Mouse (Mus musculus): Measurements from ENCODE around the gene Npas3.

Gene Npas3

DNA sequence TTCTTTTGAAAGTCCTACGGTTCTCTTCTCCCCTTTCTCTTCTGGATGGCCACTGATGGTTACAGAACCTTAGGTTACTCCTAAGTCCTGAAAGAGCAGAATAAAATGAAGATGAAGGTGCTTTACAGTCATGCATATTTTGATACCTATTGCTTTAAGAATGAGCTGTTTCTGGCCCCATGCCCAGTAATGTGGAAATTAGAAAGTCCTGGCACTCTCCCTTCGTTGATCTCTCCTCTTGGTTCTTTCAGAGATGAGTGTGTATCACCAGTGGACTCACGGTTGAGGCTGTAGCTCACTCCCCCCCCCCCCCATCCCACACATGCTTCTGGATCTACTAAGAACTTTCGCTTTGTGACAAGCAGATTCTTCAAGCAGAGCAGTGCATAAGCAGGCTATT, 167.6 kb downstream of the Npas3 start:
- no peak for DNase-seq

GRCm38 (mm10) chr12:53421701-53422100, 173.2 kb downstream of the Npas3 start:
- DNase-seq: no peak

- no peak for DNase-seq
Measured at GRCm38 (mm10) chr12:53423631-53424030, 175.2 kb downstream of the Npas3 start.

DNA sequence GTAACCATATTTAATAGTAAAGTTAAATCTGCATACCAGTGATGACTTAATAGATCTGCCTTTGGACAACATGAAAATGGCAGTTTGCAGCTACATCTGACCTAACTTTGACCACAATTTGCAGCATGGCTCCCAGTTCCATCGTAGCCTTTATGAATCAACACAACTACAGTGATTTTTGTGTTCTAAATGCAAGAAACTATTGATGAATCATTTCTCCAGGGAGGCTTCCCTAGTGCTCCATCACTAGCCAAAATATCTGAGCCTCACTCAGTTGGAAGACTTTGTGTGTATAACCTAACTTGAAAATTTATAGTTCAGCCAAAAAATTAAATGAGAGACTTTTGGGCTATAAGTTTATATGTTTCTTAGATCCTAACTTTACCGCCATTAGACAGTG, 177.5 kb downstream of the Npas3 start:
- DNase-seq: no peak

DNA sequence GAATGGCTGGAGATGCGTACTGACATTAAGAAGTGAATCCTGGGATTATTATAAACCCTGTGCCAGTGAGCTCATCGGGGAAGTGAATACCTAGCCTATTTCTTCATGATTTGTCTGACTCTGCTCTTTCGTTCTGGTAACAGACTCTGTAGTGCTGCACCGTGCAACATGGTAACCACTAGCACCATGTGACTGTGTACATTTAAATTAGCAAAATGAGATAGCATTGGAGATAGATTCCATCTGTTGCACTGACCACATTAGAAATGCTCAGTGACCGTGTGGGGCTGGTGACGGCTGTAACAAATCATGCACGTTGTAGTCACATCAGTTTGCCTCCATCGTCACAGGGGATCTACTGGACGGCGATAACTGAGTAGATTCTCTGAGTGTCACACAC, 178.7 kb downstream of the Npas3 start:
- no peak for DNase-seq

DNA sequence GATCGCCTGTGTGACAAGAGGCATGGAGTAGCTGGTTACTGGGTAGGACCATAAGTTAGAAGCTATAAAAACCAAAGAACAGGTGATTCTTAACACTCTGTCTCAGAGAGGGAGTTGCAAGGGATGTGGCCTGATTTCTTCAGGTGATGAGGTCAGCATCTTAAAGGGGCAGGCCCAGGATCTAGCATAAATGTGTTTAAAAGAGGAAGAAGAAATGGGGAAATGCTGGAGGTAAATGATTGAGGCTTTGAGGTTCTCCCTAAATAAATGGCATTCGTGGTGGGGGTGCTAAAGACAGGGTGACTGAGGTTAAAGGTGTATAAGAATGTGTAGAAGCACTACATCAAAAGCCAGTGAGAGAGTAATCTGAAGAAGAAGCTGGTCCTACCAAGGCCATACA, 193.6 kb downstream of the Npas3 start:
- DNase-seq: no peak

DNA sequence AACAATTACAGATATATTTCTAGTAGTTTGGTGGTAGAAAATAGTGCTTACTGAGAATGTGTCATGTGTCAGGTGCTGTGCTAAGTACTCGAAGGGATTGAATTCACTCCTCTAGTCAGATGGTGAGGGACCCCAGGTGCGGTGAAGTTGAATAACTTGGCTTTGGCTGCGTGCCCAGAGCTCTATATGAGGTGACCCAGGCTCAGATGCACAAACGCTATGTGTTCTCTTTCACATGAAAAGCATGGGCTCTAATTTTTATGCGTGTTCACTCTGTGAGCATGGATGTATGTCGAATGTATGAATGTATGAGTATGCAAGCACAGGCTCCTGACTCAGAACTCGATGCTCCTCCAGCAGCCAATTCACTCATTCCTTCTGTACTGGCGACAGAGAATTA, 199.0 kb downstream of the Npas3 start:
- no peak for DNase-seq

- no peak for DNase-seq
Measured at GRCm38 (mm10) chr12:53448040-53448439, 199.6 kb downstream of the Npas3 start.

DNA sequence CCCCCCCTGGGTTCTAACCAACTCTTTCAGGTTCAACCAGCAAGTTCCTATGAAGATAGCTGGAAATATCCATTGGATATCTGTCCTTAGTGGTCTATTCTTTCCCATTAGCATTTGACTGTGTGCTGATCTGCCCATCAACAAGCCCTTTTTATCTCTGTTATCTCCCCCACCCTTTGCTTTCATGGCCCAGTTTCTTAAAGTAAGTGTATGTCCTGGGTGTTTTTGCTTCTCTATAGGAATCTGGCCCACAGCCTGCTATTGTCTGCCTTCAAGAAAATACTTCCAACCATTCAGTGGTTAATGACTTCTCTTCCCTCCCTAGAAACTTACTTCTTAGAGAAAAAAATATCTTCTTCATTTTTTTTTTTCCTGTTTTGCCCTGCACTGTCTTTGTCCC, 219.1 kb downstream of the Npas3 start:
- DNase-seq: no peak

DNA sequence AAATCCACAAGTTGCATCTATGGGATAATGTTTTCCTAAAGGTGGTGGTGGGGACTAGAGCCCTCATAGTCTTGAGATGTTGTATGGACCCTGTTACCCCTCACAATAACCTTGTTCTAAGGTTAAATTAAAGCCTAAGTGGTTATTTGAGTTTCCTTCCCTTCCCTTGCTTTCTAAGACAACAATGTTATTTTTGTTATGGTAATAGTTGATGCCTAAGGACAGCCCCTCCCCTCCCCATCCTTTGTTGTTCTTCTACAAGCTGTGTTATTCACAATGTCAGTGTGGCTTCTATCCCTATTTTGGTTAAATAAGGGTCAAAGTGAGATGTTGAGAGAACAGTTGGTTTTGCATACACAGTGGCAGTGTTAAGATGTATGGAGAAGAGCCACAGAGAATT, 226.0 kb downstream of the Npas3 start:
- DNase-seq: no peak

- no peak for DNase-seq
Measured at GRCm38 (mm10) chr12:53484924-53485323, 236.4 kb downstream of the Npas3 start.

- no peak for DNase-seq
Measured at GRCm38 (mm10) chr12:53496386-53496785, 247.9 kb downstream of the Npas3 start.

DNA sequence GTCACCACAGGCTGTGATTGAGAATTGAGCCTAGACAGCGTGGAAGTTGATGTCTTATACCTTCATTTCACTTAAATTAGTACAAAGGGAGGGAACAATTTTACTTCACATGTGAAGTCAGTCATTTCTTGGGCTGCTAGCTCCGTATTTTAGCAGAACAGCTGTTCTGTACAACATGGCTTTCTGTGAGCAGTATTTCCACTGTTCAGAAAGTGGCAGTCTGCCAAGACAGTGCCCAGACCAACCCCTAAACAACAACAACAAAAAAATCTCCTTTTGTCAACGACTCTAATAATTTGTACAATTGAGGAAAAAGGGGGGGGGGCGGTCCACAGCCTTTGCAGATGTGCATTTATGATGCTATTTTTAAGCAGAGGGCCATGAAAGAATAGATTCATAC, 266.4 kb downstream of the Npas3 start:
- no peak for DNase-seq

DNA sequence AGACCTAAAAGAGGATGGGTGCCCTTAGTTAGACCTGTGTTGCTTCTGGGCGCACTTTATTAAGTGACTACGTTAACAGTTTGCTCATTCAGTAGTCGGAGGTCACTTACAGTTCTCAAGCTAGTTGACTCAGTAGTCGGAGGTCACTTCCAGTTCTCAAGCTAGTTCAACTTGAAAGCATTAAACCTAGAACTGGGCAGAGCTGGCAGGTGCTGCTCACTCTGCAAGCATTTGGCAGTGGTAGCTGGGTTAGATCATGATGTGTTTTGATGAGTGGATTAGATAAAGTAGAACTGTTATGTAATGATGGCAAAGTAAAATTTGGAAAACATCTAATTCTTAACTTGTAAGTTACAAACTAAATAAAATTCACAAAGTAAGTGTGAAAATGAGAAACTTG, 271.1 kb downstream of the Npas3 start:
- DNase-seq: no peak

- DNase-seq: no peak
Measured at GRCm38 (mm10) chr12:53522631-53523030, 274.2 kb downstream of the Npas3 start.

DNA sequence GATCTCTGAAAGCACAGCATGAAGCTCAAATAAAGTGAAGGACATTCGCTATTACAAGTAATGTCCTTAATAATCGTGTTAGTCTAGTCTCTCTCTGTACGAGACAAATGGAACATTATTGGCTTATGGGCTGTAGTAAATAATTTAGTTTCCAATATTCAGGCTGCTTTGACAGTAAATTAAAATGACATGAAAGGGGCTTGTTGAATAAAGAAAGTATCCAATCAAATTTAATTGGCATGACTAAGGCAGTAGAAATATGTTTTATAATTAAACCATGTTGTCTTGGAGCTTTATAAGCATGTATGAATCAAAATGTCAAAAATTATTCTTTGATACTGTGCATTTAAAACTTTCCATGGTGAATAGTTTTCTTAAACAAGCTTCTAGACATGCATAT, 278.6 kb downstream of the Npas3 start:
- DNase-seq: no peak

DNA sequence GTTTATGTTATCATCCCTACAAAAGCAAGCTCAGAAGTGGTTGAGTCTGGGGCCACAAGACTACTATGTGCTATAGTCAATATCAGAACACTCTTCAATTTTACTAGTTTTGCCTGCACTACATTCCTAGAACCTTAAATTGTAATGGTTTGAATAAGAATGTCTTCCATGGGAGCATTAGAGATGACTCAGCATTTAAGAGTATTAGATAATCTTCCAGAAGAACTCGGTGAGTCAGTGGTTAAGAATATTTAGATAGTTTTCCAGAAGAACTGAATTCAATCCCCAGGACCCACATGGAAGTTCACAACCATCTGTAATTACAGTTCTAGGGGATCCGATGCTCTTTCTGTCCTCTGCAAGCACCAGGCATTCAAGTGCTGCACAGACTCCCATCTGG, 280.9 kb downstream of the Npas3 start:
- DNase-seq: no peak

DNA sequence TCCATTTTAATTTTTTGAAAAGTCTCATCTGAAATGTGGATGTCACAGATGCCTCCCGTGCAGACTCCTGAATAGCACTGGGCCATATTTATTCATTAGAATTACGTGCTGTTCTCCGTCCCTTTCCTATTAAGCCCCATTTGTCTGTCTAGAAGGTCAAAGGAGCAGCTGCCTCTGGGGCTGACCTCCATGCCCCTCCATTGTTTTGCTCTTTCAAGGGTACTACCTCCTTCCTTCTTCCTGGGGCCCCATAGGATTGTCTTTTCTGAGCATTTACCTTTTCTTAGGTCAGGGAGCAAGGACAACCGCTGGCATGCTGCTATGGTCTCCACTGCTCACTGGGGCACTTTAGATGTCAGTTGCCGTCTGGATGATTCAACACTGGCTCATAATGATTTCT, 288.3 kb downstream of the Npas3 start:
- DNase-seq: no peak

- no peak for DNase-seq
Measured at GRCm38 (mm10) chr12:53556359-53556758, 307.9 kb downstream of the Npas3 start.

GRCm38 (mm10) chr12:53558259-53558658, 309.8 kb downstream of the Npas3 start:
- DNase-seq: no peak

GRCm38 (mm10) chr12:53566712-53567387, 318.4 kb downstream of the Npas3 start:
- no peak for DNase-seq

DNA sequence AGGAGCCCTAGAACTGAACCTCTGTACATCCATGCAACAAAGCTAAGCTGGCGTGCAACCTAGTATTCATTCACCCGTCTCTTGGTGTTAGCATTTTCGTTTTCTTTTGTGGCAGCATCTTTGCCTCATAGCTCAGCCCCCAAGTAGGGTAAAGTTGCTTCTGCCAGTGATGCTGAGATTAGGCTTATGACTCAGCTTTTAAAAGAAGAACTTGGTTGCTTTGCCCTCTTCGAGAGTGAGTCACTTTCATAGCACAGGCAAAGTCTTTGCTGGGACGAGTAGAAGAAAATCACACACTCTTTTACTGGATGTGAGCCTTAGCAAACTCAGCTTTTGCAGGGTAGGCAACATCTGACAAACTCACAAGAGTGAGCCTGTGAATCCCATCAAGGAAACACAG, 332.7 kb downstream of the Npas3 start:
- DNase-seq: no peak

- no peak for DNase-seq
Measured at GRCm38 (mm10) chr12:53587249-53587648, 338.8 kb downstream of the Npas3 start.

DNA sequence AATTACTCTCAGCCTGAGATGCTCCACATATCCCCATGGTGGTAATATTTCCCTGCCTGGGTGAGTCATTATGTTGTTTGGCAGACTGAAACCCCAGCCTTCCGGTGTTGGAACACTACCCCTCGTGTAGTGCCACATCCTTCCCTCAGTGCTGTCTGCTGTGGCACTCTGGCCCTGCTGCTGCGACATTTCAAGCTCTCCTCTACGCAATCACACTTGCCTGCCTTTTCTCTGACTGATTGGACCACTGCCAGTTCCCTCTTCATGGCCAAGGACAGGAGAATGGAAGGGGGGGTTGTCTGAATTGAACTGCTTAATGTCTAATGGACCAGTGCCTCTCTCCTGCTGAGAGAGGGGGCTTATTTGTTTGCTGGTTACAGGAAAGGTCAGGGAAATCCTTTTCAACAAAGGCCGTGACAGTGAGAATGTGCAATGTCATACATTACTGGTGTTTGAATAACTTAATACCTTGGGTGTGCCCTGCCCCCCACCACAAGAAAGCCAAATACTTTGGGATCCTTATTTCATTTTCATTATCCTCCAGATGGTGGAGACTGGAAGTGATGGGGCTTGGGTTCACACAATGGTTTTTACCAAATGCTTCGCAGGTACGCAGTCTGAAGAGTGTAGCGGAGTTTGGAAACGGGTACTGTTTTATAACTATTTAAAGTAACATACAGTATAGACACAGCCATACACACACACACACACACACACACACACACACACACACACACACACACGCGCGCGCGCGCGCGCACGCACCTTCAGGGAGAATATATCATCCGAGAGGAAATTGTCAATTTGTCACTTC, 339.4 kb downstream of the Npas3 start:
- no peak for DNase-seq

Measured in thymus, postnatal 4 days (tissue).